Mouse (Mus musculus) hindbrain, embryonic 14.5 days (tissue): ENCODE data around the gene P3h2. TPM values are rescaled to one million over a fixed set of nuclear protein-coding genes. Genes with fewer than 3 reads are reported as not detected.

Experiments used
- ATAC-seq: fragments of 200-750 bp; cut with Nextera tagmentation; 2 replicates; pipeline ENCODE4 v1.8.0; 2017; ENCODE audit warnings: moderate number of reproducible peaks, mild to moderate bottlenecking, moderate TSS enrichment, moderate library complexity; ENCODE audit not compliant: low FRiP score
- DNase-seq: peaks from one replicate; pipeline ENCODE4 v3.0.0-alpha.2; 2015; ENCODE audit warnings: low spot score
- H3K27ac ChIP-seq: fragments of 300-500 bp; sonication (generic); 2 replicates; pipeline ENCODE4 v1.5.1; 2014; ENCODE audit warnings: mild to moderate bottlenecking, moderate library complexity
- H3K27me3 ChIP-seq: fragments of 300-500 bp; sonication (generic); 2 replicates; pipeline ENCODE4 v1.6.1; 2014; ENCODE audit warnings: mild to moderate bottlenecking, low read length, mixed read lengths; ENCODE audit not compliant: control insufficient read depth, insufficient read depth
- H3K36me3 ChIP-seq: fragments of 300-500 bp; sonication (generic); replicated peaks from 2 replicates; pipeline ENCODE4 v1.6.1; 2014; ENCODE audit not compliant: control insufficient read depth, insufficient read depth
- H3K4me1 ChIP-seq: fragments of 300-500 bp; sonication (generic); replicated peaks from 2 replicates; pipeline ENCODE4 v1.6.1; 2014; ENCODE audit warnings: antibody characterized with exemption, low read length, mixed read lengths; ENCODE audit not compliant: control insufficient read depth, insufficient read depth
- H3K4me2 ChIP-seq: fragments of 300-500 bp; sonication (generic); replicated peaks from 2 replicates; pipeline ENCODE4 v1.6.1; 2014; ENCODE audit warnings: mild to moderate bottlenecking, moderate library complexity
- H3K4me3 ChIP-seq: fragments of 300-500 bp; sonication (generic); replicated peaks from 2 replicates; pipeline ENCODE4 v1.5.1; 2014; ENCODE audit warnings: mild to moderate bottlenecking, low read length
- H3K9ac ChIP-seq: fragments of 300-500 bp; sonication (generic); 2 replicates; pipeline ENCODE4 v1.6.1; 2014
- H3K9me3 ChIP-seq: fragments of 300-500 bp; sonication (generic); 2 replicates; pipeline ENCODE4 v1.6.1; 2016; ENCODE audit warnings: low read length; ENCODE audit not compliant: control insufficient read depth
- WGBS: fragments of 180-500 bp; shearing (Covaris S2); extraction: QIAGEN DNeasy Blood & Tissue Kit; methylation state at CpG from one replicate; pipeline ENCODE4 v1.1.7; 2014; 5-methylcytosine and 5-hydroxymethylcytosine counted together
- polyA plus RNA-seq: library from polyadenylated mRNA; unstranded; fragments of >200 nt; fragmentation: Nextera tagmentation; extraction: Ambion mirVana; gene quantifications from 2 replicates; pipeline ENCODE4 v1.2.1, GENCODE M21; 2014

P3h2 gene
- polyA plus RNA-seq, 1 experiment from 2014 or later, result 1.0 TPM

DNA sequence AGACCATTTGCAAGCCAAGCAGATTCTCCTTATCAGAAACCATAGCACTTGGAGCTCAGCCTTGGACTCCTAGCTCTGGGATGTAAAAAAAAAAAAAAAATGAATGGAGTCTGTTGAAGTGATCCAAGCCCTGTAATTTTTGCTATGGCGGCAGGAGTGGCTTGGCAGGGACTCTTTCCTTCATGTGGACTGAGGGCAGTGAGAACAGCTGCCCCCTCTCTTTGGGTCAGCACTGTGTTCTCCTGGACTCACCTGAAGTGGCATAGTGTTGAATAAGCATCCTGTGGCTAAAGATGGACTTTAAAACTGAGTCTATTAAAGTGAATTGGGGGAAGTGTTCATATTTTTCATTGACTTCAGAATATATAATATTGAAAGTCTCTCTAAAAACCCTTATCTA lies 58.2 kb downstream of the P3h2 start:
- 88% methylated on average over 1 of the region's 1 CpGs for WGBS
- no peak overlapping the region for H3K9ac ChIP-seq
- ATAC-seq (no peak), DNase-seq (no peak)
- no peak overlapping the region for H3K4me3 ChIP-seq
- H3K27me3 ChIP-seq, result no peaks in the 10 kb centered on the region
- no peak overlapping the region for H3K4me2 ChIP-seq
- H3K9me3 ChIP-seq, result no peaks in the 10 kb centered on the region
- no peaks in the 10 kb centered on the region for H3K36me3 ChIP-seq
- 0 out of 2 replicates have a peak, but pooled peaks cover 3% of the 10 kb centered on the region for H3K4me1 ChIP-seq
- H3K27ac ChIP-seq, result no peak overlapping the region

DNA sequence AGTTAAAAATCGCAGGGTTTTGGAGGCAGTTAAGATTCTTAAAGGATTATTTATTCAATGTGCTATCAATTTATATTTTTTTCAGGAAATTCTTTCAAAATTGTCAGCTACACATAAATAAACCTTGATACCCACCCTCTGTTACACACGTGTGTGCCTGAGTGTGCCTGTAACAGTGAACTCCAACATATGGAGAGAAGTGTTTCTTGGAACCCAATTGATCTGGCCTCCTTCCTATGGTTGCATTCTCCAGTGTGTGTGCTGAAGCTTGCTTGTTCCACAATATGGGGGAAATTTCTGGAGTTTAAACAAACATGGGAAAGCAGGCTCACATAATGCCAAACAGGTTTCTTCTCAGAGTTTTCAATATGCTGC lies 63.7 kb downstream of the P3h2 start:
- Histone ChIP-seq H3K4me3 (no peak overlapping the region), H3K27ac (no peak overlapping the region), H3K9ac (no peak overlapping the region), H3K4me1 (no peaks in the 10 kb centered on the region), H3K4me2 (no peak overlapping the region), H3K36me3 (no peaks in the 10 kb centered on the region), H3K9me3 (no peaks in the 10 kb centered on the region), H3K27me3 (no peaks in the 10 kb centered on the region)
- DNase-seq (no peak), ATAC-seq (no peak)
- WGBS, result 76% methylated on average over 2 of the region's 2 CpGs

DNA sequence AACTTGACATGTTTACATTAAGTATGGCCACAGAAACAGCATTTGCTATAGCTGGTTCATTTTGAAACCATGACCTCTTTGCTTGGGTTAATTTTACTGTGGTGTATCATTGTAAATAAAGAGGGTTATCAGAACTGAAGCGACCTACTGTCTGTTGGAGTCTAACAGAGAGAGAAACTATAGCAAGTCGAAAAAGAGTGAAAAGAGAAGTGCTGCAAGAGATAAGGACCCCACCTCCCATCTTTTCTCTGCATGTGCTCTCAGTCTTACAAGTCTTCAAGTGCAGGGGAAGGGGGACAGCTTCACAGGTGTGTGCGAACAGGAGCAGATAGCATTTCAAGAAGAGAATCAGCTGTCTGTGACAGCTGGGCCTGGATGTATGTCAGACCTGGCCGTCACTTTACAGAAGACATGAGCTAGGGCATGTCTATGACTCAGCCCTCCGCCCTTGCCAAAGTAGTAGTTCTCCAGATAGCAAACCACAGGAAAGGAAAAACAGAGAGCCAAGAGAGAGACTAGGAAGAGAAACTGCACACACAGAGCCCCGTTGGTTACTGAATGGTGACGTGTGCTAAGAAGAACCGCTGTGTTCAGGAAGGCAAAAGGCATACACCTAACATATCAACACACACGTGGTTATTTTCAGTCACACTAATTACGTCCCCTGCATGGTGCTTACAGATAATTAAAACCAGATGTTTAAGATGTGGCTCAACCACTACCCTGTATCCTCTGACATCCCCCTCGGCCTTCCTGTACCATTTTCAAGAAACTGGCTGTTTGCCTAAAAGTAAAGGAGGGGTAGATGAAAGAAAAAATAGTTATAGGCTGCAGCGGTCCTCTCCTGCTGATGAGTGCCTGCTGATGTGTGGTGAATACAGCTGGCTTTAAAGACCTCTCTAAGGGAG lies 64.3 kb downstream of the P3h2 start:
- 72% methylated on average over 12 of the region's 12 CpGs for WGBS
- ATAC-seq (no peak), DNase-seq (no peak)

DNA sequence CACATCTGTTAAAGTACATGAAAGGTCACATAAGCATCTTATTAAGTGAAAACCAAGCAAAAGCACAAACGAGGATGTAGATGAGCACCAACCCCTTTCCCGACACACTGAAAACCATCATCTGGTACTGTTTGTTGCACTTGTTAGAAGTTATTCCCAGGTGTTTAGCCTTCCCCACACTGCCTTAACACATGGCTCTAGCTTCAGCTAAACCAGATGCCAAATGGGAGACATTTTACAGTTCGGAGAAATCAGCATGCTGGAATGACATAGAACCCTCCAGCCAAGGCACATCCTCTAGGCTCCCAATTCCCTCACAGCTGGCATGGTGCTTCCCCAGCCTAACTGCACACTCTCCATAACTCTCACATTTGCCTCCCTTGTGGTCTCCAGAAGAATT lies 66.3 kb downstream of the P3h2 start:
- Histone ChIP-seq H3K27me3 (no peaks in the 10 kb centered on the region), H3K4me2 (no peak overlapping the region), H3K36me3 (no peaks in the 10 kb centered on the region), H3K27ac (no peak overlapping the region), H3K9me3 (no peaks in the 10 kb centered on the region), H3K9ac (no peak overlapping the region), H3K4me1 (0 out of 2 replicates have a peak, but pooled peaks cover 3% of the 10 kb centered on the region), H3K4me3 (no peak overlapping the region)
- DNase-seq (no peak), ATAC-seq (no peak)
- WGBS, result 77% methylated on average over 3 of the region's 3 CpGs

More for the DNA sequence above, 64.3 kb downstream of the P3h2 start:
- H3K4me2 ChIP-seq, result no peak overlapping the region
- H3K4me1 ChIP-seq, result no peaks in the 10 kb centered on the region
- no peak overlapping the region for H3K4me3 ChIP-seq
- H3K27me3 ChIP-seq, result no peaks in the 10 kb centered on the region
- H3K9me3 ChIP-seq, result no peaks in the 10 kb centered on the region
- no peak overlapping the region for H3K9ac ChIP-seq
- H3K27ac ChIP-seq, result 0 out of 2 replicates have a peak overlapping the region, but pooled peaks have one; percentile 14
- no peaks in the 10 kb centered on the region for H3K36me3 ChIP-seq

DNA sequence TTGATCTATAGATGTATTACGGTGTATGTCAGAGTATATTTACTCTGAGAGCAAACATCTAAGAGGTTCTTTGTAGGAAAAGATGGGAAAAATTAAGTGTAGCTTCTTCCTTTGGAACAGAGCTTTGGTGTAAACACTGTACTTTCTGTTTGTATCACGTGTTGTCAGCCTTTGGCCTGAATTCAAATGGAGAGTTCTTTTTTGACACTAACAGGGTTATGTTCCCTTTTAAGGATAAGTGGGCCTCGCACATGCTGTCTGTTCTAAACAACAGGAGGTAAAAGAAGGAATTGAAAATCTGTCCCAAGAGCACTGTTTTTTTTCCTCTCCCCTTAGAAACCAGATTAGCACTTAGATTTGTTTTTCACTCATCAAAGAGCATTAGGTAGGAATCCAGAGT lies 70.1 kb downstream of the P3h2 start:
- no peak for DNase-seq
- Histone ChIP-seq H3K27ac (no peak overlapping the region), H3K4me2 (no peak overlapping the region), H3K4me3 (no peak overlapping the region), H3K27me3 (no peaks in the 10 kb centered on the region), H3K4me1 (0 out of 2 replicates have a peak, but pooled peaks cover 3% of the 10 kb centered on the region), H3K9ac (no peak overlapping the region), H3K36me3 (no peaks in the 10 kb centered on the region), H3K9me3 (no peaks in the 10 kb centered on the region)
- 53% methylated on average over 3 of the region's 3 CpGs for whole genome bisulfite sequencing
- no peak for ATAC-seq

DNA sequence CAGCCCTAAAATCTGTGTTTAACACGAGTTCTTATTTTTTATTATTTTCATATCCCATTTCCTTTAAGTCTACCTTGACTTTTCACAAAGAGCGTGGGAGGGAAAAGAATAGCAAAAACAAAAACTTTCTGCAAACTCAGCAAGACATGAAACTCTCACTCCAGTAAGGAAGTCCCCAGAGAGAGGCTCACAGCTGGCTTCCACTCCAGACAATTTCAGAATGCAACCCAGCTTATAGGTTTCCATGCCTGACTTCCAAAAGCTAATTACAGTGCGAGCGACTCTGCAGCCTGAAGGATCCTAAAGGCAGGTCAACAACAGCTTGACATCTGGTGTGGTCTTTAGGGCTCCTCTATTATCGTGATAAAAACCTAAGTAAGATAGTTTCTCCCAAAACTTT lies 70.5 kb downstream of the P3h2 start:
- DNase-seq (no peak), ATAC-seq (no peak)
- no peaks in the 10 kb centered on the region for H3K9me3 ChIP-seq
- H3K9ac ChIP-seq, result no peak overlapping the region
- 0 out of 2 replicates have a peak overlapping the region, but pooled peaks have one; percentile 8 for H3K27ac ChIP-seq
- no peak overlapping the region for H3K4me2 ChIP-seq
- H3K4me3 ChIP-seq, result no peak overlapping the region
- 0 out of 2 replicates have a peak, but pooled peaks cover 3% of the 10 kb centered on the region for H3K4me1 ChIP-seq
- H3K27me3 ChIP-seq, result no peaks in the 10 kb centered on the region
- WGBS, result 66% methylated on average over 5 of the region's 5 CpGs
- no peaks in the 10 kb centered on the region for H3K36me3 ChIP-seq

DNA sequence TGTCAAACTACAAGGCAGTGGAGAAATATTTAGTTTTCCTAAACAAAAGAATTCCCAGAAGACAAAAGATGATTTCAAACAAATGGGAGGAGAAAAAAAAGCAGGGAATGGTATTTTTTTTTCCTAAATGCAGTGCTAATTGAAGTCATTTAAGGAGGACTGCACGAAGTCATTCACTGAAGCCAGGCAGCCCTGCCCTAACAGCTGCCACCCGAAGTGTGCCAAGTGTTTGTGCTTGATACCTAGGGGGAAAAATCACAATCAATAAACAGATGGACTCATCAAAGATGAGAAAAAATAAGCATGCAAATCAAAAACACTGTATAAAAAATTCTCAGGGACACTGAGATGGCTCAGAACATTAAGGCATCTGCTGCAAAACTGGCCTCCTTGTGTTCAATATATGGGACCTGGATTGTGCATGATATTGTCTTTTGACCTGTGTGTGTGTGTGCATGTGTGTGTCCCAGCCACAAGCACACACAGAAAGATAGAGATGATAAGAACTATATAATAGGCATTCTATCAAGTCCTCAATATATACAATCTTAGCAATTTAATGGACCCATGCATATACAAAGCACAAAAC lies 76.1 kb downstream of the P3h2 start:
- peak; percentile 55; the same call in 1 of the 2 replicates for ATAC-seq
- H3K36me3 ChIP-seq, result no peaks in the 10 kb centered on the region
- H3K4me2 ChIP-seq, result no peak overlapping the region
- H3K9ac ChIP-seq, result no peak overlapping the region
- DNase-seq, result peak; percentile 34
- H3K4me3 ChIP-seq, result no peak overlapping the region
- H3K27ac ChIP-seq, result no peak overlapping the region
- no peaks in the 10 kb centered on the region for H3K27me3 ChIP-seq
- H3K9me3 ChIP-seq, result no peaks in the 10 kb centered on the region
- H3K4me1 ChIP-seq, result peaks cover 13% of the 10 kb centered on the region
- WGBS, result 49% methylated on average over 2 of the region's 2 CpGs

DNA sequence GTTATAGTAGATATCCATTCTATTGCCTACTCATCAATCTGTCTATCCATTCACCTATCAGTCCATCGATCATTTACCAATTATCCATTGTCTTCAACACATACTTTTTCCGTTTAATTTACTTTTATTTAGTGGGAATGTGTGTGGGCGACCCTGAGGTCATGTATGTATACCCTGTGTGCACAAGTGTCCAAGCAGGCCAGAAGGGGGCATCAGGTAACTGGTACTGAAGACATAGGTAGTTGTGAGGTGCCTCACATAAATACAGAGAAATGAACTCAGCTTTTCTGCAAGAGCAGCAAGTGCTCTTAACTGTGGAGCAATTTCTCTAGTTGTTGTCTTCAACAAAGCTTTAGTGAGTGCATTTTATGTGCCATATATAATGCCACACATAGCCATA lies 79.2 kb downstream of the P3h2 start:
- no peaks in the 10 kb centered on the region for H3K9me3 ChIP-seq
- DNase-seq, result no peak
- H3K4me2 ChIP-seq, result no peak overlapping the region
- ATAC-seq, result no peak
- H3K4me3 ChIP-seq, result no peak overlapping the region
- no peaks in the 10 kb centered on the region for H3K27me3 ChIP-seq
- no peak overlapping the region for H3K9ac ChIP-seq
- peaks cover 20% of the 10 kb centered on the region for H3K4me1 ChIP-seq
- 84% methylated on average over 3 of the region's 3 CpGs for WGBS
- H3K36me3 ChIP-seq, result no peaks in the 10 kb centered on the region
- no peak overlapping the region for H3K27ac ChIP-seq

DNA sequence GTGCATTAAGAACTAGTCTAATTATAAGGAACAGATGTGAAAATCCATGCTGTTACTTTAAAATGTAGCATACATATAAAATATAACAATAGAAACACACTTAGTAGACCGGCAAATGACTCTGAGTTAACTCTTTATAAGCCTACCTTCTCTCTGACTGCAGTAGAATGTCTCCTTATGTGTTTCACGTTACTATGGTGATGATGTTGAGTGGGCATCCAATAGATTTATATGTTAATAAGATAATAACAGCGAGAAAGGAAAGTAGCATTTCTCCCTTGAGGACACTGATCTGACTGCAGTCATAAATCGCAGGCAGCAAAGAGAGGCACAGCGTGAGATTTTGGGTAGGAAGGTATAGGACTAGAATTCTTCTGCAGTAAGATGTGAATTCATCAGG lies 81.0 kb downstream of the P3h2 start:
- 26% methylated on average over 5 of the region's 5 CpGs for WGBS
- no peaks in the 10 kb centered on the region for H3K9me3 ChIP-seq
- no peaks in the 10 kb centered on the region for H3K27me3 ChIP-seq
- no peak for ATAC-seq
- H3K4me3 ChIP-seq, result no peak overlapping the region
- H3K27ac ChIP-seq, result peak overlapping the region; percentile 38; the same call in 1 of the 2 replicates
- no peak overlapping the region for H3K9ac ChIP-seq
- H3K4me1 ChIP-seq, result peaks cover 18% of the 10 kb centered on the region
- H3K36me3 ChIP-seq, result no peaks in the 10 kb centered on the region
- no peak overlapping the region for H3K4me2 ChIP-seq
- DNase-seq, result no peak
